Mouse (Mus musculus) embryonic fibroblast, embryonic 13.5 days (primary cell): ENCODE data around the gene Cd68.

Source experiments
- CTCF ChIP-seq: IDR thresholded peaks from 2 replicates; pipeline ENCODE4 v1.5.1; 2011; ENCODE audit warnings: mild to moderate bottlenecking, control low read depth, low read length, moderate library complexity, borderline replicate concordance; ENCODE audit not compliant: insufficient read depth
- POLR2A ChIP-seq: IDR thresholded peaks from 2 replicates; pipeline ENCODE4 v1.6.1; 2011; ENCODE audit warnings: low read depth, mild to moderate bottlenecking, control low read depth, low read length, moderate library complexity

GRCm38 (mm10) chr11:69687061-69687460 lies 21.1 kb upstream of the Cd68 start:
- TF ChIP-seq POLR2A (no peak), CTCF (no peak)
